Mouse (Mus musculus): ENCODE results near the gene Itgb8.
A peak's percentile ranks its signal among the peaks of the same experiment; 100 is the strongest.

Itgb8 gene

DNA sequence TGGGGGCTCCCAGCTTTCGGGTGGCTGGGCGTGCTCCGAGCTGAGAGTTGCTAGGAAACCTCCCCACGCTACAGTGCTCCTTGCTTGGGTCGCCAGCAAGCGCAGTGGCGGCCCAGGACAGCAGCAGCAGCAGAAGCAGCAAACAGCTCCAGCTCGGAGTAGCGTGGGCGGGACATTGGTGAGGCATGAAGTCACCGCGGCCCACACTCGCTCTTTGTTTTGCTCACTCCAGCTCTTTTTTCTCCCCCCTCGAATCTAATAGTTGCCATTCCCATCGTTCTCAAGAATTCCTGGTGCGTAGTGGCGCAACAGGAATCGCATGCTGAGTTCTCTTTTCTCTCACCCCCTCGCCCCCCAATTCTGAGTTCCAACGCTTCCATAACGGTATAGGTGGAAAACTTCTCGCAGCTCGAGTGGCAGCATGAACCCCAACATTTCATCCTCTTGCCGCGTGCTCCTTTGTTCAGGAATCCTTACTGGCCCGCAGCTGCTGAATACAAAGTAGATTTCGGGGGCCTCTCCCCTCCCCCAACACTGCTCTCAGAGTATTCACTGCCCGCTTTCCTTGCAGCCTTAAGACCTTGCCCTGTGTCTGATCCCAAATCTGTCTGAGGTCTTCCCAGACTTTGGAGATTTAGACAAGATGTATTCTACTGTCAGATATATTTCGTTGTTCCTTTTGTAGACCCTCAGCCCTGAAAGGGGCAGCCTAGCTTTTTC lies at the start of gene Itgb8:
Gene Itgb8, minus strand, starts transcription at position 107 of the 720 bp plus-strand sequence.
- DNase-seq (ENCODE audit: extremely low spot score), result peak; percentile 82

DNA sequence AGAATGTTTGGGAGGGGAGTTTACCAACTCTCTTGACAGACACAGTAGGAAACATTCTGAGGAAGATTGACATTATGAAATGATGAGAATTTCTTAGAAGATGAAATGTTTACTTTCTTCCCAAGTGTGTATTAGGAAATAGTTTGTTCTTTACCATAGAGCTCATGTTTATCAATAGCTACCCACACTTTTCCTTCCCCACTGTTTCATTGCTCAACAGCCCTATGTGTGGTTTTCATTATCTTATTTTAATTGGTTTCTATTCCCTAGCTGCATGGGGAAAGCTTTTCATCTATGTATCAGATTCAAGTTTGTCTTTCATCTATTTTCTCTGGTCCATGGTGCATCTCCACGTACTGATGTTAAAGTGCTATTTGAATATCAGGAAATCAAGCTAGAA lies 37.7 kb upstream of the Itgb8 start:
- no peak for DNase-seq (ENCODE audit: extremely low spot score)

DNA sequence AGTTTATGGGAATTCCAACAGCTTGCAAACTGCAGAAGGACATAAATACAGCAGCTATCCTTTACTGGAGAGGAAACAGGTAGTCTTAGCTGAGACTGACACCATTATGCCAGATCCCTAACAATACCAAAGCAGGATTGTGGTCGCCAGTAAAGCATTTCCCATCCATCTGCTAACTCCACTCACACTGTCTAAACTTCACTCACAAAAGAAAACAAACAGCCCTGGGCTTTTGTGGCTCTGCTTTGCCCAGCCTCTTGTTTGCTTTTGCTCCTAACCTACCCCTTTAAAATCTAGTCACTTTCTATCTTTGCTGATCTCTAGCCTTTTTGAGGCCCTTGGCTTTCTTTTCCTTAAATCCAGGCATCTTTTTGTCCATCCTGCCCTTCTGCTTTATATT lies 35.0 kb upstream of the Itgb8 start:
- DNase-seq (ENCODE audit: extremely low spot score), result peak; percentile 41

DNA sequence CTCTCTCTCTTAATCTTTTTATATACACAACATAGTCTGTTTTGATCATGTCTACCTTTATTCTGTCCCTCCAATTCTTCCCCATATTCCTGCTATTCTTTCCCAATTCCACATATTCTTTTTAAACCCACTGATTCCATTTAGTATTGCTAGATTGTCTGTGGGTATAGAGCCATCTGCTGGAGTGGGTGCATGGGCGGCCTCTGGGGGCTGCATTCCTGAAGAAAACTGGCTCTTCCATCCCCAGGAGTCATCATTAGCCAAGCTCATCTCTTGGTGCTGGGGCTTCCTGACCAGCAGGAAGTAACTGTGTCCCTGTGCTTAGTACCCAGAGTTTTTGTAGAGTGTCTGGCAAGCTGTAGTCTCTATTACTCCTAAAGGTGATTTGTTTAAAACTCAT lies 33.4 kb upstream of the Itgb8 start:
- DNase-seq (ENCODE audit: extremely low spot score), result no peak

DNA sequence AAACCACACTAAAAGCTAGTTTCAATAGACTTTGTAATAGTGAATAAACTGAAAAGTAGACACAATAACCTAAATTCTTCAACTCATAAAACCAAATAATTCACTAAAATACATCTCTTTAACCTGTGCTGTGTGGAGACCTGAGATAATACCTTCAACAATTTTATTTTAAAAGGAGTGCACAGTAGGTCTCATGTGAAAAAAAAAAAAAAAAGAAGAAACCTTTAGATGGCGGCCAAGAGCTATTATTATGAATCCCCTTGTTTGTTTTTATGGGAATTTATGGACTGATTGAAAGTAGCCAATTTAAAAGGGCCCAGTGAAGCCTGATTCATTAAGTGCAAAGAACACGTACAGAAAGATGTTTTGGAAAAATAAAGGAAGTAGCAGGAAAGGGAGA lies 31.4 kb upstream of the Itgb8 start:
- no peak for DNase-seq (ENCODE audit: extremely low spot score)

DNA sequence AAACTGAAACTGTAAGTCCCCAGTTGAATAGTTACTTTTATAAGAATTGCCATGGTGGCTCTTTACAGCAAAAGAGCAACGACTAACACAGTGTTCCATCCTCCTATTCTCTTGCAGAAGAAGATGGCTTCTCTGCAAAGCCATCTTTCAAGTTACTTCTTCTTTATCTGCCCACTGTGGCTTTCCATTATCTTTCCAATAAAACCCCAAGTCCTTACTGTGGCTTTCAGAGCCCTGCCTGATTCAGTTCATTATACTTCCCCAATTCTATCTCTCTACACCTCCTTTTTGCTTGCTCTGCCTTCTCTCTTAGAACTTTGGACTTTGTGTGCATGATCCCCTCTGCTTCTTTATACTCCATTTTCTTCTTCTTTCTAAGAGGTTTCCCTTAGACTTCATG lies 30.1 kb upstream of the Itgb8 start:
- DNase-seq (ENCODE audit: extremely low spot score), result no peak

DNA sequence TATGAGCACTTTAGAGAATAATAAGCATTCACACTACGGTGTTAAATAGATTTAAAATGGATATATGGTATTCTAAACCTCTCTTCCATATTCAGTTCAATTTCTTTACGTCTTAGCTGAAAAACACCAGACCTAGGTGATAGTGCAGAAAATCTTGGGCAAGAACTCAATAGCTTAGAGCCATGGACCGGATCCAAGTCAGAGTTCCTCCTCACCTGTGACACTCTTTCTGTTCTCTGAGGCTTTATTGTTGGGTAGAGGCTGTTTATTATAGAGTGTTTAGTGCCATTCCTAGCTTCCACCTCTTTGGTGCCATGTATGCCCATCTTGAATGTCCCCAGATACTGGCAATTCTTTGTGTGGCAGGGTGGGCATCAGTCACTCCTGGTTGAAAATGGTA lies 25.9 kb upstream of the Itgb8 start:
- DNase-seq (ENCODE audit: extremely low spot score), result no peak

DNA sequence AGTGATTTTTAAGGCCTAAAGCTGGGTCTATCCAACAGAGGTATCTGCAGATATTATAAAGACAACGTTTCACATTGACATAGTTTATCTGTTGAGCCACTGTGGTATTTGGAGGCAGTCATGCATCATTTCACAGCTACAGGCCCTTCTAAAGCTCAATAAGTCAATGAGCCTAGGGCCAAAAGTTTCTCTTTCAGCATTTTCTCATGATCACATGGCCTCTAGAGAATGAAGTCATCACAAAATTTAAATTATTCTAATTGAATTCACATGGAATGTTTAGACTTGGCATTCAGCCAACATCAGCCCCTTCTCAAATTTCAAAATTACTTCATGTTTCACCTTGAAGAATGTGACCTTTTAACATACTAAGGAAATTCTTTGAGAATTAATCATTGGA lies 10.0 kb upstream of the Itgb8 start:
- DNase-seq (ENCODE audit: extremely low spot score), result no peak

DNA sequence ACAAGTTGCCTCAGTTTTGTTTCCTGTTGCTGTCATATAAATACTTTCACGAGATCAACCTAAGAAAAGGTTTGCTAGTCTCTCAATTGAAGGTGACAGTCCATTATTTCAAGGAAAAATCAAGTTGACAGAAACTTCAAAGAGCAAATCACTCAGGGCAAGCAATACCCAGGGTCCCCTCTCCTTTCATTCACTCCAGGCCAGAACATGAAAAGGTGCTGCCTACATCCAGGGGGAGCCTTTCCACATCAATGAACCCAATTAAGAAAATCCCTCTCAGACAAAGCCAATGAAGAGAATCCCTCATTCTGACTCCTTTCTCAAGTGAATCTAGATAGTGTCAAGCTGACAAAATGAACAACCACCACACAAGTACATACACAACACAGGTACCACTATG lies 2.5 kb upstream of the Itgb8 start:
- peak; percentile 10 for DNase-seq (ENCODE audit: extremely low spot score)

DNA sequence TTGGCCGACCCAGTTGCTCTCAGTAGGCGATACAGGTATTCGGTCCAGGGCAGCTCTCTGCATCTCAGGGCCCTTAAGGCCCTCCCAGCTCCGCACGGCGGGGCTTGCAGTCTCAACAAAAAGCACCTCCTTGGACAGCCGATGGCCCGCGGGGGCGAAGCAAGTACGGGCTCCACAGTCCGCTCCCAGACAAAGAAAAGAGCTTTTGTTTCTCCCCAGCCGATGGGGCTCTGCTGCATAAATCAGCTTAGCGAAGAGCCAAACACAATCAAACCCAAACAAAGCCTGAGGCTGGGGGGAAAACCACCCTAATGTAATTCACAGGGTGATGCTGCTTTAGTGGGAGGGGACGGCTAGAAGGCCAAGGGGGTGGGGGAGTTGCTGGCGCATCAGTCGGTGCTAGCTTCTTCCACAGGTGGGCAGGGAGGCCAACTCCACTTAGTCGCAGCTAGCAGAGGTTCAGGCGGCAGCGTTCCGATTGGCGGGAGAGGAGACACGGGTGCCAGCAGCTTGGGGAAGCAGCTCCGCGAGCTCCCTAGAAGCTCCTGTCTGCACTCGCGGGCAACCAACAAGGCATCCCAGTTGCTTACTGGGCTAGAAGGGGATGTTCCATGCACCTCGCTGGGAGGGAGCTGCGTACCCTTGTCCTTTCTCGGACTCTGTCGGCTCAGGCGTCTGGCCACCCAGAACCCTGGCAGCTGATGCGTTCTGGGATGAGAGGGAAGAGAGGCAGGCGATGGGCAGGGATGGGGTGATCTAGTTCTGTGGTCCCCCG lies 494 bp downstream of the Itgb8 start:
- peak; percentile 84 for DNase-seq (ENCODE audit: extremely low spot score)

DNA sequence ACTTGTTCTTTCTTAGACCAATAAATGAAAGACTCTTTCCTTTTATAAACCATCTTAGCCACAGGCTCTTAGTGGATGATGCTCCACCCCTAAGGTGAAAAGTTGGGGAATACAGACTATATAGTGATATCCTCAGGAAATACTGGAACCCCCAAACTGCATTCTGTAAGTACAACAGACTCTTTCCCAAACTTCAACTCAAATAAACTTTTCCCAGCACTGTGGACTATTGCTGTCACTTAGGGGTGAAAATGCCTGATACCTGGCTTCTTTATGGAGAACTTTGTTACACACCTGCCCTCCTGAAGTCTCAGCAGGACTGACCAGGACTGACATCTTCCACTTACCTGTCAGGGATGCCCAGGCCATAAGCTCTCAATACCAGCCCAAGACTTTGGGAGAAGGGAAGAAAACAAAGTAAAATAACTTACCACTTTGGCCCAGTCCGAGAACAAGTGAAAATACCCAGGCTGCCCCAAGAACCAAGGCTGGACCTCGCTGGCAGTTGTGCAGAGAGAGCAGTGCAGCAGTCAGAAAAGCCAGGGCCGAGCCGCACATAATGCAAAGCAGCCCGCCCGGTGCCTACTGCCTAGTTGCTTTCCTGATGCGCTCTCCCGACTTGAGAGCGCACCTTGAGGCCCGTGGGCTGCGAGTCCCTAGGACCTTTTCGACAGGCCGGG lies 1.2 kb downstream of the Itgb8 start:
- no peak for DNase-seq (ENCODE audit: extremely low spot score)

DNA sequence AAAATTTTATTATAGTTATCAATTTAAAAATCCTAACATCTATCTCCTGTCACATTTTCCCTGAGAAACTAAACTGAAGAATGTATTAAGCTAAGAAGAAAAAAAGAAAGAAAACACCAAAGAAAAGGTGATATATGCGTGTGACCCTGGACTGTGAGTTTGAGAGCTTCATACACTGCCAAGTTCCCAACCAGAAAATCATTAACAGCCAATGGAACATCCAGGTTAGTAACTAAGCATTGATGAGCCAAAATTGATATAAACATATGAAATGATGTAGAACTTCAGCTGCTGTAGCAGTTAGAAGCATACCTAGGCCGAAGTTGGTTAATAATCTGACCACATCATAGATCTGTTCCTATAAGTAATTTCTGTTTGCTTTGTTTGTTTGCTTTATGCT lies 6.8 kb downstream of the Itgb8 start:
- no peak for DNase-seq (ENCODE audit: extremely low spot score)

DNA sequence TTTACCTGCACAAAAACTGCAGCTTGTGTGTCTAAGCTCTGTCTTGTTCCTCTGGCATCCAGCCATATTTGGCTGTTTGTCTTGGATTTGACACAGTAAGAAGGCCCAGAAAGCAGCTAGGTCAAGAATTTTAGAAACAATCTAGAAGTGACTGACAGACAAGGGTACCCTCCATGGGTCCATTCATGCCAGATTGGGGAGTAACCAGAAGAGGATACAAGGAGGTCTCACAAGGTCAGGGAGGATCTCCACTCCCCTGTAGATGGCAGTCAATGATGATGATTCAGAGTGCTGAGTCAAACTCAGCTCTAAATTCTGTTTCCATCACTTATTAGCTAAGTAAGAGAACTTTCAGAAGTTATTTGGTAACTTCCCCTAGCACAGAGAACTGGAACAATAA lies 8.2 kb downstream of the Itgb8 start:
- no peak for DNase-seq (ENCODE audit: extremely low spot score)

DNA sequence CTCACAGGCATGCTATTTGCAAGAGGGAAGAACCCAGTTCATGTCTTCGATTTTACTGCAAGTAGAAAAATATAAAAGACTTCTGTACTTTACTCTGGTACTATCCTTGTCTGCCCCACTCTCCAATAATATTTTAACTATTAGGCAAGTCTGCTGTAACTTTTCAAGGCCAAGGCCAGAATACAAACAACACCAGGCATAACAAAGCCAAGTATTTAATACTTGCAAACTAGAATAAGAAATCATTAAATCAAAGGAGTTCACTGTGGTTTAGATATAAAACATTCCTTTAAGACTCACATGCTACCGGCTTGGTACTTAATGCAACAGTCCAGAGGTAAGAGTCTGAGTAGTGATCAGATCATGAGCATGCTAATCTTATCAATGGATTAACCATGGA lies 9.0 kb downstream of the Itgb8 start:
- no peak for DNase-seq (ENCODE audit: extremely low spot score)

DNA sequence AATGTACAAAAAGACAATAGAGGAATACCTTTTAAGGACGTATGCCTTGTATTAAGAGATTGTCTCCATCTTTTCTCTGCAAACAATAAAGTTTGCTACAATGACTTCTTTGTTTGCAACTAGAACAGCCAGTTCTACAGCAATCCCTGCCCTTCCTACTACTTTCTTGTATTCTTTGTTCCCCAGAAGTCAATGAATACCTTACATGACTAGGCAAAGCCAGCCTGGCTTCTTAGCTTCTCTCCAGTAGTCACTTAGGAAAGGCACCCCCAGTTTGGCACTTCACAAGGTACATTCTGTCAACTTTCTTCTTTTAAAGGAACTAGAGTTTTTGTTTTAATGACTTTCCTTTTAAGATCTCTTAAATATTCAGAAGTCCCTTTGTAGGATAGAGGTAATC lies 10.7 kb downstream of the Itgb8 start:
- no peak for DNase-seq (ENCODE audit: extremely low spot score)

DNA sequence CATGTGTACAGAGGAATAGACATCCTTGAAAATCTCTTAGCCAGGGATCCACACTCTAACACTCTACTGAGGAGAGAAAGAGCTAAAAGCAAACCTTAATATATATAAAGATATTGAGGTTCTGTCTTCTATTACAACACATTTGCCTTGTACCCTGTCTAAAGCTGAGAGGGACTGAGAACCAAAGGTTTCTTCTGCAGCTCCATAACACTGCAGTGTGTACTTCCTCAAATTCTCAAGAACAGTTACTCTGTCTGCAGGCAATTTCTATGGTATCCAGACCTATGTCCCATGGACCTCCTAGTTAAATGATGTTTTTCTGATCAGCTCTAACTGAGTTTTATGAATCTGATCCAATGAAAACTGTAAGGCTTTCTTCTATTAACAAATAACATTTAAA lies 13.9 kb downstream of the Itgb8 start:
- DNase-seq (ENCODE audit: extremely low spot score), result no peak

DNA sequence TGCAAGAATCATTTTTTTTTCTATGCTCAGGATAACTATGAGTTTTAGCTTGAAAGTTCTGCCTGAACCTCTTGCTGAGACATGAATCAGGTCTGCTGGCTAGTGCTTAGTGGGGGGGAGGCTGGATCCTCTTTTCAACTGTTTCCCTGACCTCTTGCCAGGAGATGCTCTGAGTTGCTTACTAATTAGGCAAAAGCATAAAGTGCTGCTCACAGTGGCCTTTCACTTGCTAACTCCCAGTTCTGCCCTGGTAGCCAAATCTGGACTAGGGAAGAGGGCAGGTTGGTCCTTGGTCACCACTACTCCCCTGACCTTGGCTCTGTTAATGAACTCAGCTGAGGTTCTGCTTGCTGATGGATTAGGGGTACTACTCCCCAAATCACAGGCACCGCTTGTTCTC lies 19.2 kb downstream of the Itgb8 start:
- no peak for DNase-seq (ENCODE audit: extremely low spot score)

DNA sequence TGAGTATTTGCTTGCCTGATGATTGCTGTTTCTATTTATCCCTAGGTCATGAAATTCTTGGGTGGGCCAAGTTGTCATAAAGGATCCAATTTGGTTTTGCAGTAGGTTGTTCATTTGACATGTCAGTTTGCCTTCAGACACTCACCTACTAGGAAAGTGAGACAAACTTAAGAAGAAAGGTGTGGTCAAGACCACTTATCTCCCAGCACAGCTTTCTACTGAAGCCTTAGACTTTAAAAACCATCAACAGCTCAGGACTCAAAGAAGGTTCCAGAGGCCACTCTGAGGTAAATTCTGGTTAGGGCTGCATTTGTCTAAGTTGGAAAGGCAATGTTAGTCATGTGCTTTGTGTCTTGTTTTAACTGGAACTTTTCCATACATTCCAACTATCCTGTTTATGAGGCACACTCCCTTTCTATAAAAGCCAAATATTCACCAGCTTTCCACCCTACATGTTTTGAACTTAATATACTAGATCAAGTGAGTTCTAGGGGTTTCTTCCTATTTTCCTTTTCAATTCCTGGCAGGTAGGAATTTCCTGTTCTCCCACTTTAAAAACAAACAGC lies 20.8 kb downstream of the Itgb8 start:
- no peak for DNase-seq (ENCODE audit: extremely low spot score)

DNA sequence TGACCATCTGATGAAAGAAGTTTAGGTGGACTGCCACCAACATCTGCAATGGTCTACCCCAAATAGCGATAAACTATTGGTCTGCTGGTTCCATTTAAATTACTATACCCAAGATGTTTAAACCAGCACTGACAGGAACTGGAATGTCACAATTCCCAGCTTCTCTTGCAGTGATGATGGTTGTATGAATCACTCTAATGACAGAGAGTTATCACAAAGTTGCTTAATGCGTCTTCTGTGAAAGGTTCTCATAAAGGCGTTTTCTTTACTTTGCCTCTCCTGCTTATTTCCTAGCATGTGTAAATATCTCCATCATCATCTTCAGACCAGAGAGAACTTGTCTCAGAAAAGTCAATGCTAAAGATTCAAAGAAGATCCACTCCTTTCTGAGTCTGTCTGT lies 23.4 kb downstream of the Itgb8 start:
- no peak for DNase-seq (ENCODE audit: extremely low spot score)

DNA sequence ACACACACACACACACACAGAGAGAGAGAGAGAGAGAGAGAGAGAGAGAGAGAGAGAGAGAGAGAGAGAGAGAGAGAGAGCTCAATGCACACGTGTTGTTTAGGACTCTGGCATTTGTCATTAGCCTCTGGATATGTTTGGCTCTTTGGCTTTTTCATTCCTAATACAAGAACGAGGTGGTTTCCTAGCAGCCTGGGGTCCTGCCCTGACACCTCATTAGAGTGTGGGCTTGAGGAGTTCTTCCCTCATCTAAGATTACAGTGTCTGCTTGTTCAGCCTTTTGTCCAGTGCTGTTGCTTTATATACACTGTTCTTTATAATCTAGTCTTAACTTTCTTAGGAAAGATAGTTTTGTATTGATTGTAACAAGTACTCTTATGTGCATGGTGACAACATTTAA lies 27.1 kb downstream of the Itgb8 start:
- no peak for DNase-seq (ENCODE audit: extremely low spot score)

DNA sequence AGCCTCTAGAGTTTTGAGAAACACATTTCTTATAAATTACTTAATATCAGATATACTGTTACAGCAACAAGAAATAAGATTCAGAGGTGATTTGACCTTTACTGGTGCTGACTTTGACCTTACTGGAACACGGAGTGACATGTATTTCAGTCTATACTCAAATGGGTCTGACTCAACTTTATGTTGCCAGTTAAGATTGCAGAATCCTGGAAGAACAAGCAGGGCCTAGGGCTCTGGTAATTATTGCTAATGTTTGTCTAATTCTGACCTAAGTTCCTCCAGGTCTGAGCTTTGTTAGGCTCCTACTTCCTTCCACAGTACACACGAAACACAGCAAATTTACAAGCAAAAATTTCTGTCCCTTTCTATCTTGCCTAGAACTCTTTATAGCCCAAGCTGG lies 28.0 kb downstream of the Itgb8 start:
- no peak for DNase-seq (ENCODE audit: extremely low spot score)

DNA sequence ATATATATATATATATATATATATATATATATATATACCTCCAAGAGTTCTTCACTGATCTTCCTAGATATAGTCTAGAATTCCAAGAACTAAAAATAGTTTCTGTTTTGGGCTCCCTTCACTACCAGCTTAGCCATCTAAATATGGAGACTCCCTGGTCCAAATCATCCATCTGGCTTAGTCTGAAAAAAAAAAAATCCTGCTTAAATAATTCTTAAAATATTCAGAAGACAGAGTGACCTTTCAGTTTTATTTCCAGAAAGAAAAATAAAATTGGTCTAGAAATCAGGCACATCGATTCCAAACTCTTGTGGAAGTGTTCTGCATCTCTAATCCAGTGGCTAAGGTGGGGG lies 28.6 kb downstream of the Itgb8 start:
- DNase-seq (ENCODE audit: extremely low spot score), result no peak
